Mouse (Mus musculus) cerebellum, postnatal 4 days (tissue): ENCODE data around the gene Exosc5.

Experiments used
- DNase-seq, 2 experiments: peaks; one replicate each; pipeline ENCODE4 v3.0.0; 2022; ENCODE audit warnings: low spot score in 2 of 2, mixed read lengths in 1 of 2

The Exosc5 gene

GRCm38 (mm10) chr7:25677013-25677412 lies 18.0 kb downstream of the Exosc5 start:
- DNase-seq: no peak

GRCm38 (mm10) chr7:25679971-25680370 lies 21.0 kb downstream of the Exosc5 start:
- no peak for DNase-seq

GRCm38 (mm10) chr7:25680514-25681258 lies 21.7 kb downstream of the Exosc5 start, which contains the start of gene B9d2:
B9d2 (plus strand) TSS chr7:25680780.
- DNase-seq: peak; percentile 81 to 97

- no peak for DNase-seq
Observed at GRCm38 (mm10) chr7:25681341-25682231, 22.6 kb downstream of the Exosc5 start.

GRCm38 (mm10) chr7:25683474-25684180 lies 24.7 kb downstream of the Exosc5 start:
- no peak for DNase-seq

- no peak for DNase-seq
Observed at GRCm38 (mm10) chr7:25684659-25685058, 25.7 kb downstream of the Exosc5 start.

- DNase-seq: no peak
Observed at GRCm38 (mm10) chr7:25685926-25686470, 27.0 kb downstream of the Exosc5 start.

- DNase-seq: peak in 1 of 2 experiments; percentile 42
Observed at GRCm38 (mm10) chr7:25686680-25687531, 27.9 kb downstream of the Exosc5 start, which contains the start of gene Tgfb1. Tgfb1 (plus strand) TSS chr7:25687002.

- peak in 1 of 2 experiments; percentile 30 for DNase-seq
Observed at GRCm38 (mm10) chr7:25687811-25688401, 28.9 kb downstream of the Exosc5 start.

GRCm38 (mm10) chr7:25688810-25689586 lies 30.0 kb downstream of the Exosc5 start:
- DNase-seq: no peak

GRCm38 (mm10) chr7:25689603-25690021 lies 30.6 kb downstream of the Exosc5 start:
- DNase-seq: no peak

GRCm38 (mm10) chr7:25690051-25690450 lies 31.1 kb downstream of the Exosc5 start:
- no peak for DNase-seq

GRCm38 (mm10) chr7:25694104-25694503 lies 35.1 kb downstream of the Exosc5 start:
- no peak for DNase-seq

- no peak for DNase-seq
Observed at GRCm38 (mm10) chr7:25699851-25700250, 40.9 kb downstream of the Exosc5 start.

- no peak for DNase-seq
Observed at GRCm38 (mm10) chr7:25700732-25701131, 41.8 kb downstream of the Exosc5 start.

- DNase-seq: no peak
Observed at GRCm38 (mm10) chr7:25702350-25702749, 43.4 kb downstream of the Exosc5 start.

GRCm38 (mm10) chr7:25703793-25704494 lies 45.0 kb downstream of the Exosc5 start:
- no peak for DNase-seq

- DNase-seq: no peak
Observed at GRCm38 (mm10) chr7:25704716-25705364, 45.9 kb downstream of the Exosc5 start.
